Mouse (Mus musculus) forebrain, postnatal 0 days (tissue): ENCODE data around the gene Acin1. TPM values are rescaled to one million over a fixed set of nuclear protein-coding genes. Genes with fewer than 3 reads are reported as not detected.
A peak's percentile ranks its signal among the peaks of the same experiment; 100 is the strongest.

Experiments used
- ATAC-seq: fragments of 200-750 bp; cut with Nextera tagmentation; 2 replicates; pipeline ENCODE4 v1.8.0; 2017; ENCODE audit warnings: mild to moderate bottlenecking, moderate library complexity
- DNase-seq: peaks from one replicate; pipeline ENCODE4 v3.0.0-alpha.2; 2015
- H3K27ac ChIP-seq: fragments of 300-500 bp; sonication (generic); 2 replicates; pipeline ENCODE4 v1.5.1; 2014; ENCODE audit warnings: low read depth, mild to moderate bottlenecking, antibody characterized with exemption, low read length, moderate library complexity, mixed read lengths
- H3K27me3 ChIP-seq: fragments of 300-500 bp; sonication (generic); 2 replicates; pipeline ENCODE4 v1.6.1; 2014; ENCODE audit warnings: mild to moderate bottlenecking, low read length, mixed read lengths; ENCODE audit not compliant: insufficient read depth
- H3K36me3 ChIP-seq: fragments of 300-500 bp; sonication (generic); 2 replicates; pipeline ENCODE4 v1.6.1; 2014; ENCODE audit warnings: mild to moderate bottlenecking, moderate library complexity; ENCODE audit not compliant: insufficient read depth
- H3K4me1 ChIP-seq: fragments of 300-500 bp; sonication (generic); 2 replicates; pipeline ENCODE4 v1.6.1; 2014; ENCODE audit warnings: antibody characterized with exemption; ENCODE audit not compliant: insufficient read depth
- H3K4me2 ChIP-seq: fragments of 300-500 bp; sonication (generic); 2 replicates; pipeline ENCODE4 v1.6.1; 2014; ENCODE audit warnings: low read depth, mild to moderate bottlenecking, moderate library complexity
- H3K4me3 ChIP-seq: fragments of 300-500 bp; sonication (generic); 2 replicates; pipeline ENCODE4 v1.5.1; 2014; ENCODE audit warnings: low read depth, low read length, mixed read lengths
- H3K9ac ChIP-seq: fragments of 300-500 bp; sonication (generic); 2 replicates; pipeline ENCODE4 v1.6.1; 2014; ENCODE audit warnings: mild to moderate bottlenecking
- H3K9me3 ChIP-seq: fragments of 300-500 bp; sonication (generic); 2 replicates; pipeline ENCODE4 v1.6.1; 2016; ENCODE audit warnings: low read length
- CTCF ChIP-seq: sonication (generic); IDR thresholded peaks from 2 replicates; pipeline ENCODE4 v1.5.1; 2016; ENCODE audit warnings: antibody characterized with exemption, control low read depth, low read depth
- WGBS: fragments of 180-500 bp; shearing (Covaris S2); extraction: QIAGEN DNeasy Blood & Tissue Kit; methylation state at CpG from one replicate; pipeline ENCODE4 v1.1.7; 2014; 5-methylcytosine and 5-hydroxymethylcytosine counted together
- polyA plus RNA-seq: library from polyadenylated mRNA; unstranded; fragments of >200 nt; fragmentation: Nextera tagmentation; extraction: Ambion mirVana; gene quantifications from 2 replicates; pipeline ENCODE4 v1.2.1, GENCODE M21; 2015
- total RNA-seq: library from RNA; depleted of rRNA; stranded (reverse); fragments of >200 nt; gene quantifications from 2 replicates; pipeline ENCODE4 v1.2.3, GENCODE M21; 2014

The Acin1 gene
- total and polyA plus RNA-seq, 2 experiments from 2014 or later = 97.0 to 143 TPM

DNA sequence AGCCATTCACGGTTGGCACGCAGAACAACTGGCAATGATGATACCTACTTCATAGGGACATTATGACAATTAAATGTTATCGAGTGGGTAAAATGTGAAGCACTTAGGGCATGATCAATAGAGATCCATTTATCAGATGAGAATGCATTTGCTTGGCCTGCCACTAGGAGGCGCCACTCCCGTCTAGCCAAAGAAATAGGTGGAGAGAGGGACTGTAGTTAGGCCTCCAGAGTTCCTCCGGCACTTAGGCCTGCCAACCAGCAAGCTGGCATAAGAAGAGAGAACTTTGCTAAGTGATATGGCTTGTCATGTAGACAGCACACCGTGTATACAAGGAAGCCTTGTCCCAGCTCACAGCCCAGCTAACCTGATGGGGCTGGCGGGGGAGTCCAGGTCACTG lies 49.8 kb downstream of the Acin1 start:
- Histone ChIP-seq H3K4me2 (no peak overlapping the region), H3K4me3 (no peak overlapping the region), H3K36me3 (peaks cover 26% of the 10 kb centered on the region), H3K9me3 (no peaks in the 10 kb centered on the region), H3K9ac (no peak overlapping the region), H3K4me1 (peaks cover 4% of the 10 kb centered on the region; the same call in 1 of the 2 replicates), H3K27ac (no peak overlapping the region), H3K27me3 (no peaks in the 10 kb centered on the region)
- 51% methylated on average over 8 of the region's 8 CpGs for WGBS
- DNase-seq (peak; percentile 49), ATAC-seq (no peak)
- peak; percentile 91 for TF ChIP-seq CTCF

DNA sequence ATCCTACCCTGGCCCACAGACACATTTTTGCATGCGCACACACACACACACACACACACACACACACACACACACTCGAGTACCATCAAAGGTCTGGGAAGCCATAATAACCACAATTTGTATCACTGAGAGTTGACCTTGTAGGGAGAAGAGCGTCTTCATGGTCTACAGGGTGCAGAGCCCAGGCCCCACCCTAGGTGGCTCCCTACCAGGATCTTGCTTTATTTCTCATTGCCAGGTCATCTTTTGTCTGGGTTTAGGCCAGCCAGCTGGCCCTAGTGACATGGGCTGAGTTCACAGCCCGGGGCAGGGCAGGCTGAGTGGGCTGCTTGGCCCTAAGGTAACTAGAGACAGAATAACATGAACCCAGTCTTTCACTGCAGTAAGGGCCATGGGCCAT lies 52.5 kb downstream of the Acin1 start:
- 85% methylated on average over 4 of the region's 4 CpGs for WGBS
- DNase-seq = no peak

GRCm38 (mm10) chr14:54632252-54632651 lies 54.5 kb downstream of the Acin1 start:
- ATAC-seq = no peak

More for the DNA sequence above, 52.5 kb downstream of the Acin1 start:
- no peak overlapping the region for H3K9ac ChIP-seq
- H3K4me3 ChIP-seq = no peak overlapping the region
- no peaks in the 10 kb centered on the region for H3K4me1 ChIP-seq
- no peak for ATAC-seq
- H3K4me2 ChIP-seq = no peak overlapping the region
- H3K9me3 ChIP-seq = no peaks in the 10 kb centered on the region
- TF ChIP-seq CTCF = 0 out of 2 replicates have a peak, but pooled peaks have one; percentile 29
- peaks cover 44% of the 10 kb centered on the region for H3K36me3 ChIP-seq
- no peaks in the 10 kb centered on the region for H3K27me3 ChIP-seq
- H3K27ac ChIP-seq = no peak overlapping the region

DNA sequence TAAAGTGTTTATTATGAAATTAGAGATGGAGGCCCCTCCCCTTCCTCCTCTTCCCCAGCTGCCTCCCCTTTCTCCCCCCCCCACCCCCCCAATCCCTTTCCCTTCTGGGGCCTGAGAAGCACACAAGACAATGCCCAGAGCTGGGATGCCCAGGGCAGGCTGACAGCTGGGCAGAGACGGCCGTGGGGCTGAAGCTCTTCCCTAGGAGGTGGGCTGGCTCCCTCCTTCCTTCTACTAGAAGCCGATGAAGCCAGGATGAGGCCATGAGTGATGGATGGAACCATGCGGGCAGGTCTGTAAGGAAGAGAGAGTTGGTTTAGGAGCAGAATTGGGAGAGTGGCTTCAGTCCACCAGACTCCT lies 55.5 kb downstream of the Acin1 start:
- 69% methylated on average over 4 of the region's 4 CpGs for whole genome bisulfite sequencing
- no peak overlapping the region for H3K27ac ChIP-seq
- DNase-seq (no peak), ATAC-seq (peak; percentile 10; the same call in 1 of the 2 replicates)
- H3K27me3 ChIP-seq = no peaks in the 10 kb centered on the region
- TF ChIP-seq CTCF = no peak
- H3K4me2 ChIP-seq = no peak overlapping the region
- no peak overlapping the region for H3K4me3 ChIP-seq
- H3K4me1 ChIP-seq = no peaks in the 10 kb centered on the region
- peaks cover 34% of the 10 kb centered on the region for H3K36me3 ChIP-seq
- H3K9me3 ChIP-seq = no peaks in the 10 kb centered on the region
- H3K9ac ChIP-seq = no peak overlapping the region

More at GRCm38 (mm10) chr14:54632252-54632651, 54.5 kb downstream of the Acin1 start:
- H3K27me3 ChIP-seq = no peaks in the 10 kb centered on the region
- no peak for TF ChIP-seq CTCF
- no peak overlapping the region for H3K9ac ChIP-seq
- no peaks in the 10 kb centered on the region for H3K4me1 ChIP-seq
- no peaks in the 10 kb centered on the region for H3K9me3 ChIP-seq
- H3K27ac ChIP-seq = no peak overlapping the region
- no peak overlapping the region for H3K4me3 ChIP-seq
- peaks cover 40% of the 10 kb centered on the region for H3K36me3 ChIP-seq
- 95% methylated on average over 37 of the region's 37 CpGs for WGBS
- no peak overlapping the region for H3K4me2 ChIP-seq
- no peak for DNase-seq

GRCm38 (mm10) chr14:54630583-54631239 lies 56.0 kb downstream of the Acin1 start:
- TF ChIP-seq CTCF = no peak
- no peak overlapping the region for H3K9ac ChIP-seq

DNA sequence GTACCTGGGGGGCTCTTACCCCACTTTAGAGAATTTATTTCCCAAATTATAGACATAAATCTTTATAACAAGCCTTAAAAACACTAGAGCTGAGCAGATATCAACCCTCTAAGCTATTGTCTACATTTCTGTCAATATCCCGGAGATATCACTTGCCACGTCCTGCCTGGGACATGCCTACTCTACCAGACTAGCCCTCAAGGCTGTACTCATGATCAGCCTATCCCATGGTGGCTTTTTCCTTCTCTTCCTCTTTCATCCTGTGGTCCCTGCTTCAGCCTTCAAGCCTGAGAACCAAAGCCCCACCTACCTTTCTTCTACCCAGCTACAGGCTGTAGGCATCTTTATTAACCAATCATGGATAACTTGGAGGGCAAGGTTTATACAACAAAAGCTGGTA lies 56.9 kb downstream of the Acin1 start:
- Histone ChIP-seq H3K4me1 (no peaks in the 10 kb centered on the region), H3K36me3 (peaks cover 34% of the 10 kb centered on the region), H3K4me2 (no peak overlapping the region), H3K9me3 (no peaks in the 10 kb centered on the region), H3K9ac (no peak overlapping the region), H3K27me3 (no peaks in the 10 kb centered on the region), H3K4me3 (no peak overlapping the region), H3K27ac (no peak overlapping the region)
- WGBS = 94% methylated on average over 2 of the region's 2 CpGs
- TF ChIP-seq CTCF = no peak
- no peak for ATAC-seq
- no peak for DNase-seq

More at GRCm38 (mm10) chr14:54630583-54631239, 56.0 kb downstream of the Acin1 start:
- Histone ChIP-seq H3K27me3 (no peaks in the 10 kb centered on the region), H3K4me1 (no peaks in the 10 kb centered on the region), H3K4me3 (no peak overlapping the region), H3K36me3 (peaks cover 34% of the 10 kb centered on the region), H3K27ac (no peak overlapping the region), H3K9me3 (no peaks in the 10 kb centered on the region), H3K4me2 (no peak overlapping the region)
- ATAC-seq = peak; percentile 46
- 60% methylated on average over 11 of the region's 11 CpGs for WGBS
- DNase-seq = no peak

GRCm38 (mm10) chr14:54628103-54628502 lies 58.6 kb downstream of the Acin1 start:
- Histone ChIP-seq H3K27ac (no peak overlapping the region), H3K27me3 (no peaks in the 10 kb centered on the region), H3K4me1 (no peaks in the 10 kb centered on the region), H3K4me3 (no peak overlapping the region), H3K36me3 (peaks cover 29% of the 10 kb centered on the region), H3K9me3 (no peaks in the 10 kb centered on the region), H3K9ac (no peak overlapping the region), H3K4me2 (no peak overlapping the region)
- no peak for DNase-seq
- WGBS = 76% methylated on average over 5 of the region's 5 CpGs
- TF ChIP-seq CTCF = no peak
- ATAC-seq = no peak
